Mouse (Mus musculus) lung, embryonic 15.5 days (tissue): ENCODE results near the gene Bspry. TPM values are rescaled to one million over a fixed set of nuclear protein-coding genes. Genes with fewer than 3 reads are reported as not detected.
A peak's percentile ranks its signal among the peaks of the same experiment; 100 is the strongest.

ENCODE experiments used
- ATAC-seq: fragments of 200-750 bp; cut with Nextera tagmentation; 2 replicates; pipeline ENCODE4 v1.8.0; 2017; ENCODE audit warnings: moderate number of reproducible peaks, borderline replicate concordance; ENCODE audit not compliant: low FRiP score, low TSS enrichment; ENCODE audit errors: extremely low read depth
- H3K27ac ChIP-seq: fragments of 300-500 bp; sonication (generic); 2 replicates; pipeline ENCODE4 v1.5.1; 2015; ENCODE audit warnings: moderate library complexity, mild to moderate bottlenecking, inconsistent platforms
- H3K27me3 ChIP-seq: fragments of 300-500 bp; sonication (generic); 2 replicates; pipeline ENCODE4 v1.6.1; 2015; ENCODE audit warnings: inconsistent platforms
- H3K36me3 ChIP-seq: fragments of 300-500 bp; sonication (generic); 2 replicates; pipeline ENCODE4 v1.6.1; 2015; ENCODE audit warnings: inconsistent platforms
- H3K4me1 ChIP-seq: fragments of 300-500 bp; sonication (generic); 2 replicates; pipeline ENCODE4 v1.6.1; 2015; ENCODE audit warnings: inconsistent platforms
- H3K4me2 ChIP-seq: fragments of 300-500 bp; sonication (generic); 2 replicates; pipeline ENCODE4 v1.6.1; 2015; ENCODE audit warnings: inconsistent platforms, mild to moderate bottlenecking, moderate library complexity
- H3K4me3 ChIP-seq: fragments of 300-500 bp; sonication (generic); 2 replicates; pipeline ENCODE4 v1.5.1; 2015; ENCODE audit warnings: mild to moderate bottlenecking, inconsistent platforms
- H3K9ac ChIP-seq: fragments of 300-500 bp; sonication (generic); 2 replicates; pipeline ENCODE4 v1.6.1; 2015; ENCODE audit warnings: inconsistent platforms
- H3K9me3 ChIP-seq: fragments of 300-500 bp; sonication (generic); 2 replicates; pipeline ENCODE4 v1.6.1; 2016; ENCODE audit warnings: inconsistent platforms
- WGBS: fragments of 180-500 bp; shearing (Covaris S2); methylation state at CpG from one replicate; pipeline ENCODE4 v1.1.7; 2015; 5-methylcytosine and 5-hydroxymethylcytosine counted together
- polyA plus RNA-seq: library from polyadenylated mRNA; unstranded; fragments of >200 nt; fragmentation: Nextera tagmentation; extraction: Ambion mirVana; gene quantifications from 2 replicates; pipeline ENCODE4 v1.2.1, GENCODE M21; 2015

The Bspry gene
- polyA plus RNA-seq, 1 experiment from 2014 or later: 44.0 TPM

DNA sequence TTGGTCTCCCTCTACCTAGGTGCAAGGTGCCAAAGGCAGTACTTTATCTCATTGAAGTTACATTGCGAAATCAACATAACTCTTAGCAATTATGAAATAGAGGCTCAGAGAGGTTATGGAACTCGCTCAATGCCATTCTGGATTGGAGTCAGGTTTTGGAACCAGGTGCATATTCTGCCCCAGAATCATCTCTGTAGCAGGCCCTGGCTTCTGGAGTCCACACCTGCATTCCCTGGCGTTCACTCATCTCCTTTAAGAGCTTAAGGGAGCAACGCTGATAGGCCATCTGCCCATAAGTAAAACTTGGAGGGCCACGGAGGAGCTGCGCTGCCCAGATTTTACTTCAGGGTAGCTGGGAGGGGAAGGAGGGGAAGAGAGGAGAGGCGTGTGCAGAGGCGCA is 37.2 kb downstream of the Bspry start:
- Histone ChIP-seq H3K4me2 (peak overlapping the region; percentile 75; the same call in 1 of the 2 replicates), H3K27me3 (no peaks in the 10 kb centered on the region), H3K9ac (no peak overlapping the region), H3K9me3 (no peaks in the 10 kb centered on the region), H3K4me3 (no peak overlapping the region), H3K4me1 (peaks cover 52% of the 10 kb centered on the region), H3K27ac (peak overlapping the region; percentile 89), H3K36me3 (peaks cover 18% of the 10 kb centered on the region)
- 71% methylated on average over 8 of the region's 8 CpGs for WGBS
- ATAC-seq: no peak

DNA sequence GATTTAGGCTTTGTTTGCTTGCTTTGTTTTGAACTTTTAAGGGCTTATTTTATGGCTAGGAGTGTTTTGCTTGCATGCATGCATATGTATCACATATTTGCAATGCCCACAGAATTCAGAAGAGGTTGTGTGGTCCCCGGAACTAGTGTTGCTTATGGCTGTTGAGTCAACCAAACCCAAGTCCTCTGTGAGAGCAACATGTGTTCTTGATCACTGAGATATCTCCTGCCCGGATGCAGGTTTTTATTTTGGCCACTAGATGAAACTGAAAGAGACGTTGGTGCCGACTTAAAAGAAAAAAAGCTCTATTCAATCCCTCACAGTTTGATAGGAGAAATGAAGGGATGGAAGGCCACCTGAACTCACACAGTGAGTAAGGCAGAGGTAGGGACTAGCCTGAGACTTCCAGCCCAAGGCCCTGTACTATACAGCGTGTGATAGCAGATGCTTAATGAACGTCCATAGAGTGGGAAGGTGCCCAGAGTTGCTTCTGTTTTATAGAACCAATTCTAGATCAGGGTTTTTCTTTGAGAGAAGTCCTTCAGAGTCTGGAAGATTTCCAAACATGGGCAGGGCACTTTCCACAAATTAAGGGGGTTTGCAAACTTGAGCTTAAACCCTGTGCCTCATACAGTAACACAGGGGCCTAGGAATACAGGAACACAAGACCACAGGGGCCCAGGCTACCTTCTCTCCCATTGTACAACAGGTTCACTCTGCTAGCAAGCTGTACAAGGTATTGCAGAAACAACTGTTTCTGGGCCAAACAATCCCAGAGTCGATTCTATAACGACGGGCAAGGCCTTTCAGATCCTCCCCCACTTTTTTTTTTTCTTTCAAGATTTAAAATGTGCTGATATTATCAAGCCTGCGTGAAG is 37.9 kb downstream of the Bspry start:
- no peak for ATAC-seq
- Histone ChIP-seq H3K4me1 (peaks cover 52% of the 10 kb centered on the region), H3K9me3 (no peaks in the 10 kb centered on the region), H3K4me2 (peak overlapping the region; percentile 75), H3K27me3 (no peaks in the 10 kb centered on the region), H3K36me3 (peaks cover 17% of the 10 kb centered on the region), H3K27ac (peak overlapping the region; percentile 89), H3K9ac (0 out of 2 replicates have a peak overlapping the region, but pooled peaks have one; percentile 66), H3K4me3 (peak overlapping the region; percentile 75)
- WGBS: 67% methylated on average over 10 of the region's 10 CpGs

DNA sequence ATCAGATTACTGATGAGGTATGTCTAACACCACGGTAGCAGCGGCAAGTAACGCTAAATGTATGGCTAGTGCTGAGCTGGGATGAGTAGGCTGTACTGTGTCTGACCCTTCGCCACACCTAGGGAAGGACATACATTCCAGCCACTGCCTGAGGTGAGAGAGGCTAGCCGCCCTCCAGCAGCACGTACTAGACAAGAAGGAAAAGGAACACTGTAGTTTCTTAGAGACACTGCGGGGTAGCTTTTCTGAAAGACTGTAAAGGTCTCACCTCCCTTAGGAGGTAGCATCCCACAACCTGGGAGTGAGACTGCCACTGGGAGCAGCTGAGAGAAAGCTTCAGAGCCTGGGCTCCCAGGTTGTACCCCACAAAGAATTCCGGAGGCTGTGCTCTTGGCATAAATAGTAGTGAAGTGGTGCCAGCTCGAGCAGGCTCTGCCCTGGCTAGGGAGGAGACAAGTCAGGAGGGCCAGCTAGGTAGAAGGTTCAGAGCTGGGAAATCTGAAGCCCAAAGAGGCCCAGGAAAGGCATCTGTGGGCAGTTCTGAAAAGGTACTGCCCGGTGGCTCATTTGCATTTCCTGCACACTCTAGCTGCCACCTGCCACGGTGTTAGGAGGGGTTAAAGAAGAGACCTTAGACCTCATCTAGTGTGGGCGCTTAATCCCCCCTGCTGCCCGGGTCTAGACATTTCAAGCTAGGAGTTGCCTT is 38.7 kb downstream of the Bspry start:
- Histone ChIP-seq H3K27me3 (no peaks in the 10 kb centered on the region), H3K36me3 (peaks cover 18% of the 10 kb centered on the region), H3K27ac (peak overlapping the region; percentile 89), H3K9ac (peak overlapping the region; percentile 66), H3K9me3 (no peaks in the 10 kb centered on the region), H3K4me1 (peaks cover 56% of the 10 kb centered on the region), H3K4me3 (peak overlapping the region; percentile 75), H3K4me2 (peak overlapping the region; percentile 75)
- 30% methylated on average over 13 of the region's 13 CpGs for WGBS
- ATAC-seq: peak; percentile 5; the same call in 1 of the 2 replicates

DNA sequence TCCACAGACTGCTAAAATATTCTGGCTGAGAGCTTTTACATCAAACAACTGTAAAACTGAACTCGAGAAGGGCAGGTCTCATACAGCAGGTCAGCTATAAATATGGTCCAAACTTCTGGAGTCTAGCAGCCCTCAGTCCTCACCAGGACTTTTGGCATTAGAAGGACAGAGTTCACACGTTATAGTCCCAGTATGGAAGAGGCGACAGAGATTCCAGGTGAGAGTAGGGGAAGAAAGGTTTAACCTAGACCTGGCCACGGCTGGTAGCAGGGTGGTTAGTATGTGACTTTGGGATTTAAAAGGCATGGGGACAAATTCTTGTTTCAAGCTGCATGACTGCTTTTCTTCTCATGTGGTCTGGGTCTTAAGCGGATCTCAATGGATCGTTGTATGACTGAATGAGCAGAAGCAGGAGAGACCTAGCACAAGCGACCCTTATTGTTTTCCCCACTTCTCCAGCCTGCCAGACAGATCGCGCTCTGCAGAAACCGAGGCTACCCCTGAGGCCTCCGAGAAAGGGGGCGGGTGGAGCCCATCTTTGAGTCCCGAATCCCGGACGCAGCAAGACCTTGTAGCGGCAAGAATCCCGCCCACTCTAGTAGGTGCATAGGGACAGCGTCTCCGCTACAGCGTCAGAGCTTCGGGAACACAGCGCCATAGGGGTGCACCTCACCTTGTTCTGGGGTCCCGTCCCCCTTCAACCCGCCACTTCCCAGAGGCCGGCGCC is 39.4 kb downstream of the Bspry start:
- H3K27ac ChIP-seq: peak overlapping the region; percentile 89
- H3K4me2 ChIP-seq: peak overlapping the region; percentile 75
- peak overlapping the region; percentile 66 for H3K9ac ChIP-seq
- ATAC-seq: peak; percentile 66; the same call in 1 of the 2 replicates
- H3K36me3 ChIP-seq: peaks cover 21% of the 10 kb centered on the region
- peak overlapping the region; percentile 75 for H3K4me3 ChIP-seq
- H3K9me3 ChIP-seq: no peaks in the 10 kb centered on the region
- no peaks in the 10 kb centered on the region for H3K27me3 ChIP-seq
- peaks cover 59% of the 10 kb centered on the region for H3K4me1 ChIP-seq
- WGBS: 1% methylated on average over 26 of the region's 26 CpGs

DNA sequence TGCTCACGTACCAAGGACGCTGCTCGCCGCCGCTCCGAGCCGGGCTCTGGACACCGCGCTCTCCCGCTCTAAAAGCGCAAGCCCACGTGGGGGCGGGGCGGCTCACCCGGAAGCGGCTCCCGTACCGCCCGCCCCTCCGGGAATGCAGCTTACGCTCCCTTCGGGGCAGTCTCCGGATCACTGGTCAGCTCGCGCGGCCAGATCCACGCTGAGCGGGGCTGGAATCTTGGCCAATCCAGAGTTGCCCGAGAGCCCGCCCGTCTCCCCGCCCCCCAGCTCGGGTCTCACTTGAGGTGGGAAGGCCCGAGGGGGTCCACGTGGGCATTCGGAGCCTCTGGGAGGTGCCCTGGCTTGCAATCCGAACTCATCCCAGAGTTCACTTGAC is 40.0 kb downstream of the Bspry start, which contains the start of gene Alad:
Gene Alad, minus strand, starts transcription at position 70 of the 385 bp plus-strand sequence.
- peak within 1 kb of the TSS; percentile 66 for H3K9ac ChIP-seq
- WGBS: under 1% methylated on average over 37 of the region's 37 CpGs
- peak within 1 kb of the TSS; percentile 75 for H3K4me2 ChIP-seq
- H3K9me3 ChIP-seq: no peaks in the 10 kb centered on the region
- peak within 1 kb of the TSS; percentile 75 for H3K4me3 ChIP-seq
- H3K36me3 ChIP-seq: peaks cover 21% of the 10 kb centered on the region
- ATAC-seq: peak; percentile 85
- H3K4me1 ChIP-seq: peaks cover 59% of the 10 kb centered on the region
- H3K27me3 ChIP-seq: no peaks in the 10 kb centered on the region
- H3K27ac ChIP-seq: peak within 1 kb of the TSS; percentile 89

DNA sequence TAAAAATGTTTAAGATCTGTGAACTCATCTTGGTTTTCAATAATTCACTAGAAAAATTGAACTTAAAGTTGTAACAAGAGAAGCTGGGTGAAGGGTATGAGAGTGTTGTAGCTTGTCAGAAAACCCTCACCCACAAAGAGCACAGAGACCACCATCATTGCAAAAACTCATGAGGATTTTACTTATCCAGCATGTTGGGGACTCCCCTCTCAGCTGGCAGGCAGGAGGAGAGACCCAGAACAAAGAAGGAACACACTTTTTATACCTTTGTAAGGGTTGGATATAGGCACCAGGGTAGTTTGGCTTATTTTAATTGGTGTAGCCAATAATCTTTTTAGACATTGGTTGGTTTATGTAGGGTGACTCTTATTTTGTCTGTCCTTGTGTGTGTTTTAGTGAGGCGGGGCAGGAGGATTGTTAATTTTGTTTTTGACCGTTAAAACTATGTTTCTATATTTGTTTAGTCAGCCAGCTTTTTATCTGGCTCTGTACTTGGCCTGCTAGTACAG is 41.1 kb downstream of the Bspry start:
- Histone ChIP-seq H3K36me3 (peaks cover 21% of the 10 kb centered on the region), H3K9me3 (no peaks in the 10 kb centered on the region), H3K27ac (no peak overlapping the region), H3K4me2 (no peak overlapping the region; the same call in 1 of the 2 replicates), H3K9ac (no peak overlapping the region), H3K4me1 (peaks cover 48% of the 10 kb centered on the region), H3K4me3 (no peak overlapping the region), H3K27me3 (no peaks in the 10 kb centered on the region)
- no peak for ATAC-seq
- 74% methylated on average over 2 of the region's 2 CpGs for WGBS

DNA sequence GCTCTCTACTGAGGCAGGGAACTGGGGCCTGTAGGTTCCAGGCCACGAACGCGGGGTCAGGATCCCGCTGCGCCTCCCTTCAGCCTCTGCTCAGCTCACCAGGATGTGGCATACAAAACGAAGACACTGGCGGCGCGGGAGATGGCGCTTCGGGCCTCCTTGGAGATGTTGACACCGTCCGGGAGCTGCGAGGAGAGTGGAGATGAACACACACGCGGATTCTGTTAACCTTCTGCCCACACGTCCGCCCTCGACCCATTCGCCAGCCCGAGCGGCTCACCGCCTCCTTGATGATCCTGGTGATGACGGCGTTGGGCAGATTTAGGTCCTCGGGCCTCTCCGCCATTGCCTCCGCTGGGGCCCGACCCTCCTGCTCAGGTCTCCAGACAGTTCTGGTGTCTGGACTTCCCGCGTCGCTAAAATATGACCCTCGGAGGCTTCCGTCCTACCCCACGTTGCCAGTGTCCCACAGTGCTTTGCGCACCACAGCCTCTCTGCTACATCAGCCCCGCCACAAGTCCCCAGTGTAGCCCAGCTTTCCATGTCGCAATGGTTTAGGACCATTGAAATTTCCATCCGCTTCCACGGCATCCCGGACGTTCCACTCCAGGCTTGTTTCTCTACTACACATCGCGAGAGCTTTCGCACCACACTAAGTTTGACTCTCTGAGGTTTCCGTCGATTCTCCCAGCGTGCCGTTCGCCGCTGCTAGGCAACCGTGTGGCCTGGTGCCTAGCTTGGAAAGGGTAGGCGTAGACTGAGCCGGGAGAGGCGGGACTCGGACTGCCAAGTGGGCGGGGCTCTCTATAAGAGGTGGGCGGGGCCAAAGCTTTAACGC is 45.0 kb downstream of the Bspry start, which contains the start of the genes Pole3 and 4933430I17Rik:
Gene Pole3, minus strand, starts transcription at position 418 of the 838 bp plus-strand sequence.
Gene 4933430I17Rik, plus strand, starts transcription at position 719 of the 838 bp plus-strand sequence.
- Histone ChIP-seq H3K9ac (peak within 1 kb of the TSS; percentile 71), H3K4me1 (peaks cover 14% of the 10 kb centered on the region), H3K9me3 (no peaks in the 10 kb centered on the region), H3K4me2 (peak within 1 kb of the TSS; percentile 87), H3K4me3 (peak within 1 kb of the TSS; percentile 73), H3K36me3 (peaks cover 21% of the 10 kb centered on the region), H3K27ac (peak within 1 kb of the TSS; percentile 98), H3K27me3 (no peaks in the 10 kb centered on the region)
- under 1% methylated on average over 59 of the region's 59 CpGs for WGBS
- peak; percentile 98 for ATAC-seq

DNA sequence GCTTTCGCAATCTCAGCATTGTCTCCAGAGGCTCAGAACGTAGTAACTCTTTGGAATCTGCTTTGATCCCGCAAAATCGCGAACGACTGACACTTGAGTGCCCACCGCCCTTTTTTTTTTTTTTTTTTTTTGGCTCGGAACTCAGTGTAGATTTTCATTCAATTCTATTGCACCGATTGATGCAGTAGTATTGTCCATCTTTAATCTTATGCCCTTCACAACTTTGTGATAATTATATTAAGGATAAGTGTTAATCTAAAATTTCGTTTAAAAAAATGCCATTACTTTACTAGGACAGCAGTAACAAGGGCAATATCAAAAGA is 45.6 kb downstream of the Bspry start:
- Histone ChIP-seq H3K9ac (peak overlapping the region; percentile 42; the same call in 1 of the 2 replicates), H3K27ac (no peak overlapping the region), H3K4me2 (peak overlapping the region; percentile 52), H3K9me3 (no peaks in the 10 kb centered on the region), H3K4me1 (peaks cover 14% of the 10 kb centered on the region), H3K27me3 (no peaks in the 10 kb centered on the region), H3K36me3 (peaks cover 21% of the 10 kb centered on the region), H3K4me3 (peak overlapping the region; percentile 73)
- ATAC-seq: no peak
- WGBS: 0% methylated on average over 10 of the region's 10 CpGs

DNA sequence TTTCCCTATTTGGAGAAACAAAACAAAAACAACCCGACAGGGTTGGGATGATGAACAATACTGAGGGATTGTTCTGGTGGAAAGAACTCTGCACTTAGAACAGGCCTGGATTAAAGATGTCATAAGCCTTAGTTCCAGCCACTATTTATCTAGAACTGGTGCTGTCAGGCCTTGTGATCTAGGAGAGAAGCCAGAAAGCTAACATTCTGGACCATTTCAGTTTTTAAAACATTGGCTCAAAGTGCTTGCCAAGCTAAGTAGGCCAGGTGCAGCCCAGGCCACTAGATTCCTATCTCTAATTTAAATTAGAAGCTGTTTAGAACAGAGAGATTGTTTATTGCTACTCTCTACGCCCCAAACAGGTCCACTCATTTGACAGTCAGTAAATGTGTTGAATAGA is 46.4 kb downstream of the Bspry start:
- H3K4me3 ChIP-seq: no peak overlapping the region
- no peak overlapping the region for H3K4me2 ChIP-seq
- no peak overlapping the region for H3K27ac ChIP-seq
- peaks cover 21% of the 10 kb centered on the region for H3K36me3 ChIP-seq
- H3K9ac ChIP-seq: no peak overlapping the region
- no peak for ATAC-seq
- H3K4me1 ChIP-seq: peaks cover 21% of the 10 kb centered on the region
- H3K9me3 ChIP-seq: no peaks in the 10 kb centered on the region
- H3K27me3 ChIP-seq: no peaks in the 10 kb centered on the region
- WGBS: 55% methylated on average over 2 of the region's 2 CpGs

DNA sequence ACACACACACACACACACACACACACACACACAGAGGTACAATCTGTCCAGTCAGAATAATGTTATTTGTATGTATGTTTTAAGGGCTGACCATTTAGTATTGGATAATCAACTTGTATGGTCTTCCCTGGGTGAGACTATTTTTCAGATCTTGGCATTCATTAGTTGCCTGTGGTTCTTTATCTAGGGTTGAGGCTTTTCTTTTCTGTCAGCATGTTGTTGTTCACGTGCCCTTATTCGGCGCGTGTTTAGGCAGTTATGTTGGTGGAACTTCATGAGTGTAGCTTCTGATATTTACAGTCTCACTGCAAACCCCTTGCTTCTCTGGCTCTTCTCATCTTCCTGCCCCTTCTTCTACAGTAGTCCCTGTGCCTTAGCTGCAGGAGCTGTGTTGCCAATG is 47.8 kb downstream of the Bspry start:
- Histone ChIP-seq H3K27me3 (no peaks in the 10 kb centered on the region), H3K9me3 (no peaks in the 10 kb centered on the region), H3K4me1 (peaks cover 21% of the 10 kb centered on the region), H3K9ac (no peak overlapping the region), H3K27ac (no peak overlapping the region), H3K4me3 (no peak overlapping the region), H3K36me3 (peaks cover 12% of the 10 kb centered on the region), H3K4me2 (no peak overlapping the region)
- ATAC-seq: no peak
- 84% methylated on average over 4 of the region's 4 CpGs for WGBS
